Comparison of ENCODE assay signal across 8 mouse cellular contexts in genomic region chr16:5467587-5467986, GRCm38 (mm10).
DNase-seq lines count a peak whose midpoint lies in the region; ATAC-seq and TF ChIP-seq lines count a peak whose summit lies in the region.

No protein-coding gene starts in this region.

- peak; percentile 86 for TF ChIP-seq CTCF in cortical plate, adult 2 months (IDR thresholded peaks at IDR 0.05; ENCODE audit: extremely low read depth, insufficient read depth, low read length)

- peak; percentile 33 for DNase-seq in hindbrain, embryonic 10.5 days (ENCODE audit: low spot score)
- DNase-seq in 416B (ENCODE audit: low read depth), result peak; percentile 33
- peak; percentile 65 for DNase-seq in ZHBTc4 (ENCODE audit: low read depth, low spot score)
- DNase-seq in kidney, postnatal 4 days, result peak; percentile 53 to 58
- DNase-seq in retina, embryonic 14.5 days (ENCODE audit: low spot score), result peak; percentile 77

- 0 out of 2 replicates have a peak, but pooled peaks cover 1% of the 10 kb centered on the region for H3K27me3 ChIP-seq in hindbrain, embryonic 10.5 days (ENCODE audit: insufficient read depth, poor library complexity, severe bottlenecking)
- 0 out of 2 replicates have a peak, but pooled peaks cover 3% of the 10 kb centered on the region for H3K27me3 ChIP-seq in hindbrain, embryonic 12.5 days

- no peak overlapping the region for H3K27ac ChIP-seq in hindbrain, embryonic 10.5 days
- H3K27ac ChIP-seq in hindbrain, embryonic 12.5 days, result no peak overlapping the region
- H3K27ac ChIP-seq in cortical plate, adult 2 months (ENCODE audit: insufficient read depth, low read length), result no peak overlapping the region

- 0 out of 2 replicates have a peak, but pooled peaks cover 5% of the 10 kb centered on the region for H3K4me1 ChIP-seq in hindbrain, embryonic 10.5 days (replicated peaks)
- 0 out of 2 replicates have a peak, but pooled peaks cover 2% of the 10 kb centered on the region for H3K4me1 ChIP-seq in hindbrain, embryonic 12.5 days
- H3K4me1 ChIP-seq in cortical plate, adult 2 months (ENCODE audit: control insufficient read depth, insufficient read depth, low read length), result no peaks in the 10 kb centered on the region

- no peaks in the 10 kb centered on the region for H3K9me3 ChIP-seq in hindbrain, embryonic 10.5 days
- H3K9me3 ChIP-seq in hindbrain, embryonic 12.5 days (replicated peaks), result no peaks in the 10 kb centered on the region

- H3K4me2 ChIP-seq in hindbrain, embryonic 12.5 days (replicated peaks), result no peak overlapping the region

- WGBS in hindbrain, embryonic 10.5 days, result 9% methylated on average over 3 of the region's 3 CpGs
- 12% methylated on average over 3 of the region's 3 CpGs for WGBS in hindbrain, embryonic 12.5 days

- ATAC-seq in hindbrain, embryonic 12.5 days (ENCODE audit: low FRiP score), result no peak
- no peak for ATAC-seq in erythroblast, adult 5-6 weeks (replicated peaks; ENCODE audit: low FRiP score, poor library complexity, severe bottlenecking)

- H3K36me3 ChIP-seq in hindbrain, embryonic 10.5 days, result no peaks in the 10 kb centered on the region
- H3K36me3 ChIP-seq in hindbrain, embryonic 12.5 days, result no peaks in the 10 kb centered on the region

- TF ChIP-seq POLR2A in cortical plate, adult 2 months (IDR thresholded peaks at IDR 0.05; ENCODE audit: extremely low read depth, insufficient read depth, low read length), result no peak

- H3K4me3 ChIP-seq in hindbrain, embryonic 10.5 days, result no peak overlapping the region
- H3K4me3 ChIP-seq in hindbrain, embryonic 12.5 days, result no peak overlapping the region
- no peak overlapping the region for H3K4me3 ChIP-seq in cortical plate, adult 2 months (ENCODE audit: insufficient read depth, low read length)

- H3K9ac ChIP-seq in hindbrain, embryonic 12.5 days, result no peak overlapping the region
